Mouse (Mus musculus): ENCODE results near the gene Trpm4.

Trpm4 gene

DNA sequence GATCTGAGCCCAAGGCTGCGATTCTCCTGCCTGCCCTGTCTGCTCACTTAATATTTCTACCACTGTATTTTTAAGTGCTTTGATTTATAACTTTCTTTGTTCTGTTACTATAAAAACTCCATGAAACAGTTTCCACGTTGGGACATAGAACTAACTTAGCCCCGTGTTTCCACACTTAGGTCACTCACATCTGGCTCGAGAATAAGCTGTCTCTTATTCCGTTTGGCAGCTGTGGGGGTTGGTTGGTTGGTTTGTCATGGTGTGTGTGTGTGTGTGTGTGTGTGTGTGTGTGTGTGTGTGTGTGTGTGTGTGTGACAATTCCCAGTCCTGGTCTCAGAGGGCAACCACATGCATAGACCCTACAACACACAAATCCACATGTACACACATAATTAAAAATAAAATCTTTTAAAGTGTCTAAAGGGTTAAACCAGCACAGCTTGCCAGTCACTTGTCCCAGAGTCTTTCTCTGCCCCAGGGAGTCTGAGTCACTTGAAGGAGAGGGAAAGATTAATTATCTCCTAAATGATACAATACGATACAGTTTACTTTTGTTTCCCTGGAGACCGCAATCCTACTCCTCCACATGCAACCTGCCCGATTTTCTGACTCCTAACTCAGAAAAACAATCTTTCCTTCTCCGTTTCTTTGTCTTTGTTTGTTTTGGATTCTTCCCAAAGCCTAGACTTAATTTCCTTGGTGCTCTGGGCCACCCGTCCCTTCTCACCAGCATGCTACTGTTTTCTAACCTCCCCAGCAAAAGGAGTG is 20.7 kb downstream of the Trpm4 start:
- in situ Hi-C loops (cut with MboI, MseI) = no loop called here

GRCm38 (mm10) chr7:45312023-45312422 is 21.6 kb downstream of the Trpm4 start:
- in situ Hi-C loops (cut with MboI, MseI) = no loop called here

- in situ Hi-C loops (cut with MboI, MseI) = loop anchor here (5.0 kb wide), 1 partner anchor 33 kb away; no protein-coding TSS in a partner anchor
These were observed 24.1 kb downstream of the Trpm4 start for GRCm38 (mm10) chr7:45309455-45309854.

- in situ Hi-C loops (cut with MboI, MseI) = loop anchor here (5.0 kb wide), 1 partner anchor 34 kb away; no protein-coding TSS in a partner anchor
These were observed 24.9 kb downstream of the Trpm4 start for GRCm38 (mm10) chr7:45308551-45309240.

GRCm38 (mm10) chr7:45305275-45305674 is 28.3 kb downstream of the Trpm4 start:
- in situ Hi-C loops (cut with MboI, MseI) = loop anchor here (5.0 kb wide), 1 partner anchor 37 kb away; no protein-coding TSS in a partner anchor

- in situ Hi-C loops (cut with MboI, MseI) = loop anchor here (5.0 kb wide), 1 partner anchor 37 kb away; no protein-coding TSS in a partner anchor
These were observed 28.7 kb downstream of the Trpm4 start for GRCm38 (mm10) chr7:45304869-45305268.

- in situ Hi-C loops (cut with MboI, MseI) = no loop called here
These were observed 31.0 kb downstream of the Trpm4 start for GRCm38 (mm10) chr7:45302626-45303025.

DNA sequence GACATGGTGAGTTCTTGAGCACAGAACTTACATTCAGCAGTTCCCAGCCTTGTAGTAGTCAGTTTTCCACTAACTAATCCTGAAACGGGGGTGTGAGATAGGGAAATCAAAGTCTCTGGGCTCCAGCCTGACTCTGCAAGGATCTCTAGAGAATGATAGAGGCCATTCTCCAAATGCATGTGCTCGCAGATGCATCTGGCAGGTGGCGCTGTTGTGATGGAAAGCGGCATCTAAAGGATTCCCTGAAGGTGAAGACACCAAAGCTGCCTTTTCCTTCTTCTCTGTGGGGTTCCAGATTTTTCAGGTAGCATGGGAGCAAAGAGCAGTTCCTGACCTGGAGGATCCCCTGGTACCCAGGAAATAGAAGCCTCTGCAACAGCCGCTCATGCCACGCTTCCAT is 33.3 kb downstream of the Trpm4 start:
- in situ Hi-C loops (cut with MboI, MseI) = no loop called here

DNA sequence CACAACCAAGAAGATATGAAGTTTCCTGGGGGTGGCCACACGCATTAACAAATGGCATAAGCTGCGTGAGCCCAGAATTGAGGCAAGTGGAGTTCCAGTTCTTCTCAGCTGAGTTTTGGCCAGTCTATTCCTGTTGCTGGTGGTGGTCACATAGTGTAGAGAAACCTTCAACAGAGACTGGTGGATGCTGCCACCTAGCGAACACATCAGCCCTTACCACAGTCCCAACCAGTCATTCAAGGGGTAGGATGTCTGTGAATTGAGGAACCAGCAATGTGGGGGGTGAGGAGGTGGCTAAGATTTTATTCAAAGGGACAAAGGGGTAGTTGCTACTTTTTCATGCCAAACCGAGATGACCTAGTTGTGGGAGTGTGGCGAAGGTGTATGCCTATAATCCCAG is 33.8 kb downstream of the Trpm4 start:
- in situ Hi-C loops (cut with MboI, MseI) = no loop called here

DNA sequence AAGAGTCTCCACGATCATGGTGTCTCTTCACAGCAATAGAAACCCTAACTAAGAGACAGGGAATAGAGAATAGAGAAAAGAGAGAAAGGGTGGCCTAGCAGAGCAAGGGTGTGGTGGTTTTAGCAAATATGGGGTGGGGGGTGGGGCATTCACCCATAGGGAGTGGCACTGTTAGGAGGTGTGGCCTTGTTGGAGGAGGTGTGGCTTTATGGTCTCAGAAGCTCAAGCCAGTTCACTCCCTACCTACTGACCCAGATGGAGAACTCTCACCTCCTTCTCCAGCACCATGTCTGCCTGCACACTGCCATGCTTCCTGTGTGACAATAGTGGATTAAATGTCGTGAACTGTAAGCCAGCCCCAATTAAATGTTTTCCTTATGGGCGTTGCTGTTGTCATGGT is 36.0 kb downstream of the Trpm4 start:
- in situ Hi-C loops (cut with MboI, MseI) = no loop called here

DNA sequence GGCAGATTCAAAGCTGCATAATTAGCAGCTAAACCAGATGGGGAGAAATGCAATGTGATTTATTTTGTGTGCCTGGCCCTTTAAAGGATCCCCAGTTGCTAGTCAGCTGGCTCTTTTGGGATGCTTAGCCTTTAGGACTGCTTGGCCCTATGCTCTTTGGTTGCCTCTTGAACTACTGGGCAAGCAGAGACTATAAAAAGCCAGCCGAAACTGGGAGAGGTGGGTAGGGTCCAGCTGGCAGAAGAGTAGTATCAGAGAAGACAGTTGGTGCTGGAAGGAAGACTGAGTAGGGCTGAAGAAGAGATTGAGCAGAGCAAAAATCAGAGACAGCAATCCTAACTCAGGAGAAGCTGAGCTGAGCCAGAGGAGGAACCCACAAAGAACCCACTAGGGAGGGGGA is 37.0 kb downstream of the Trpm4 start:
- in situ Hi-C loops (cut with MboI, MseI) = no loop called here

- in situ Hi-C loops (cut with MboI, MseI) = no loop called here
These were observed 47.1 kb downstream of the Trpm4 start for GRCm38 (mm10) chr7:45286486-45286885.

- in situ Hi-C loops (cut with MboI, MseI) = loop anchor here (10.0 kb wide), 1 partner anchor 1838 kb away; no protein-coding TSS in a partner anchor
These were observed 56.3 kb downstream of the Trpm4 start, which contains the start of gene Slc6a21 for GRCm38 (mm10) chr7:45277136-45277760. Gene Slc6a21 (plus strand): TSS chr7:45277513.

- in situ Hi-C loops (cut with MboI, MseI) = loop anchor here (10.0 kb wide), 1 partner anchor 1841 kb away; no protein-coding TSS in a partner anchor
These were observed 59.9 kb downstream of the Trpm4 start for GRCm38 (mm10) chr7:45273672-45274071.

- in situ Hi-C loops (cut with MboI, MseI) = loop anchor here (10.0 kb wide), 1 partner anchor 1842 kb away; no protein-coding TSS in a partner anchor
These were observed 60.7 kb downstream of the Trpm4 start for GRCm38 (mm10) chr7:45272786-45273412.

- in situ Hi-C loops (cut with MboI, MseI) = no loop called here
These were observed 68.1 kb downstream of the Trpm4 start for GRCm38 (mm10) chr7:45265518-45265917.

- in situ Hi-C loops (cut with MboI, MseI) = no loop called here
These were observed 69.2 kb downstream of the Trpm4 start for GRCm38 (mm10) chr7:45264348-45264747.

DNA sequence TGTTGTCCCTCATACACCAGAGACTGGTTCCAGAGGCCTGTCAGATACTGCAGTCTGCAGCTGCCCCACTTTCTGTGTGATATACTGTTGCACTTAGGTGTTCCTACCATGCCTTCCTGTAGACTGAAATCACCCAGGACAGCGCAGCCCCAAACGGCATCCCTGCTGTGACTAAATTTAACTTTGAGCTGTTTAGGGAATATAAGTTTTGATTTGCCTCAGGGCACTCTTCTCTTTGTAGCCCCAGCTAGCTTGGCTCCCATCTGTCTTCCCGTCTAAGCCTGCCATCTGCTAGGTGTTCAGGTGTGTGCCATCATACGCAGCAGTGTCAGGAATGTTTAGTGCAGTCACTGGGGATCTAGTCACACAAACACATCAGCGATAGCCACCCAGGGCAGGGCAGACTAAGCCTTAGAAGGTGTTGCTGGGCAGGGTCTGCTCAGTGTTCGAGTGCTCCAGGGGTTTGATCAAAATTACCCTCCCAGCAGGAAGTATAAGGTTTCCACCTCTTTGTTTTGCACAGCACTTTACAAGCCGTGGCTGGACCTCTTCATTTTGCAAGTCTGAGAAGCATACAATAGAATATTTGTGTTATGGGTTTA is 70.5 kb downstream of the Trpm4 start:
- in situ Hi-C loops (cut with MboI, MseI) = no loop called here

DNA sequence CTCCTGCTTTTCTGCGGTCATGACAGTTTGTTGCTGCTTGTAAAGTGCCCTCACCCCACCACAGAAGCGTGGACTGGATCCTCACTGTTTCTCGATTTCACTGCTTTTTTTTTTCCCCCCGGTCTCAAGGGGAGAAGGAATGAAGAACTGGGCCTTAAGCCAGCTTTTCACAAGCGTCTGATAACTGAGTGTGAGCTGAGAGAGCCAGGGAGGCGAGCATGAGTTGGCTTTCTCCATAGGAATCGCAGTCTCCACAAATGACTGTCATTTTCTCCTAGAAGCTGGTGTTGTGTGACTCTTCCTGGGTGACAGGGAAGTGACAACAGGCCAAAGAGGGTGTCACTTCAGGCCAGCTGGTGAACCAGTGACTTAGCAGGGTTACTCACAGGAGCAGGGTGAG is 71.3 kb downstream of the Trpm4 start:
- in situ Hi-C loops (cut with MboI, MseI) = no loop called here

DNA sequence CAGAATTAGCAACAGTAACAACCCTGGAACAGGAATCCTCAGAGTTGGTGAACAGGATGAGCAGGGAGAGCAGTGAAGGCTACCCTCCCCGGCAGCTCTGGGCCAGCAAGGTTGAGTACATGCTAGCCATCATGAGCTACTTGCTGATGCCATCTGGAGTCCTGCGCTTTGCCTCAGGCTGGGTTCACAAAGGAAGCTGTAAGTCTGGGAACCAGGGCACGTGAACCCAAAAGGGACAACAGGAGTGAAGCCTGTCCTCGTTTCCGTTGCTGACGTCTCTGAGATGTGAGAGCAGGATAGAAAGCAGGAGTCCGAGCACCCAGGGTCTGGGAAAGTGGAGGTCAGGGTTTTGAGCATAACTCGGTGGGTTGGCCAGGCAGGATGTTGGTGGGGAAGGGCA is 74.3 kb downstream of the Trpm4 start:
- in situ Hi-C loops (cut with MboI, MseI) = no loop called here
